Mouse (Mus musculus) limb, embryonic 15.5 days (tissue): ENCODE data around the gene Jmjd1c. TPM values are rescaled to one million over a fixed set of nuclear protein-coding genes. Genes with fewer than 3 reads are reported as not detected.

Experiments used
- ATAC-seq: fragments of 200-750 bp; cut with Nextera tagmentation; 2 replicates; pipeline ENCODE4 v1.8.0; 2017; ENCODE audit warnings: low read depth, moderate TSS enrichment; ENCODE audit not compliant: insufficient number of reproducible peaks, low FRiP score, low TSS enrichment
- H3K27ac ChIP-seq: fragments of 300-500 bp; sonication (generic); 2 replicates; pipeline ENCODE4 v1.5.1; 2015; ENCODE audit warnings: moderate library complexity, mild to moderate bottlenecking, inconsistent platforms
- H3K27me3 ChIP-seq: fragments of 300-500 bp; sonication (generic); 2 replicates; pipeline ENCODE4 v1.6.1; 2015; ENCODE audit warnings: inconsistent platforms
- H3K36me3 ChIP-seq: fragments of 300-500 bp; sonication (generic); 2 replicates; pipeline ENCODE4 v1.6.1; 2015; ENCODE audit warnings: inconsistent platforms
- H3K4me1 ChIP-seq: fragments of 300-500 bp; sonication (generic); 2 replicates; pipeline ENCODE4 v1.6.1; 2015; ENCODE audit warnings: inconsistent platforms
- H3K4me2 ChIP-seq: fragments of 300-500 bp; sonication (generic); 2 replicates; pipeline ENCODE4 v1.6.1; 2015; ENCODE audit warnings: mild to moderate bottlenecking, inconsistent platforms
- H3K4me3 ChIP-seq: fragments of 300-500 bp; sonication (generic); 2 replicates; pipeline ENCODE4 v1.5.1; 2015; ENCODE audit warnings: mild to moderate bottlenecking, inconsistent platforms
- H3K9ac ChIP-seq: fragments of 300-500 bp; sonication (generic); 2 replicates; pipeline ENCODE4 v1.6.1; 2015; ENCODE audit warnings: inconsistent platforms
- H3K9me3 ChIP-seq: fragments of 300-500 bp; sonication (generic); 2 replicates; pipeline ENCODE4 v1.6.1; 2016; ENCODE audit warnings: inconsistent platforms
- WGBS: fragments of 180-500 bp; shearing (Covaris S2); methylation state at CpG from one replicate; pipeline ENCODE4 v1.1.7; 2015; 5-methylcytosine and 5-hydroxymethylcytosine counted together
- polyA plus RNA-seq: library from polyadenylated mRNA; unstranded; fragments of >200 nt; fragmentation: Nextera tagmentation; extraction: Ambion mirVana; gene quantifications from 2 replicates; pipeline ENCODE4 v1.2.1, GENCODE M21; 2015

Gene Jmjd1c
- polyA plus RNA-seq, 1 experiment from 2014 or later = 46.5 TPM

DNA sequence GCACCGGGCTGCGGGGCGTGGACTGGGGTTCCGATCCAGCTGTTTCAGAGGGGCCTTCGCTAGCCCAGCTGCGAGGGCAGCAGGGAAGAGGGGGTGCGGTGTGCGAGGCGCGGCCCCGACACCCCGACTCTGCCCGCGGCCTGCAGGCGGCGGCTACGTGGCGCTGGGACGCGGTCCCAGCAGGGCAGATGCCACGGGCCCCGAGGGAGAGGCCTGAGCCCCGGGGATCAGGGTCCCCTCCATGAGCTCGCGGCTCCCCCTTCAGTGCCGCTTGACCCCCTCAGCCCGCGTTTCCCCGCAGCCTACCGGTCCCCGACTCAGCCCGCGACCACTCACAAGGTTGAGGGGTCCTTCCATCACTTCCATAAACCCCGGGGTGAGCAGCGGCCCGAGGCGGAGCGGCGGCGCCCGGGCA, 188.8 kb downstream of the Jmjd1c start:
- H3K4me2 ChIP-seq = peak overlapping the region; percentile 79
- H3K4me3 ChIP-seq = peak overlapping the region; percentile 98
- H3K27me3 ChIP-seq = no peaks in the 10 kb centered on the region
- peaks cover 22% of the 10 kb centered on the region for H3K4me1 ChIP-seq
- 0% methylated on average over 21 of the region's 41 CpGs for WGBS
- H3K9ac ChIP-seq = peak overlapping the region; percentile 86
- H3K9me3 ChIP-seq = no peaks in the 10 kb centered on the region
- ATAC-seq = no peak; the same call in 1 of the 2 replicates
- H3K27ac ChIP-seq = peak overlapping the region; percentile 78
- H3K36me3 ChIP-seq = no peaks in the 10 kb centered on the region

DNA sequence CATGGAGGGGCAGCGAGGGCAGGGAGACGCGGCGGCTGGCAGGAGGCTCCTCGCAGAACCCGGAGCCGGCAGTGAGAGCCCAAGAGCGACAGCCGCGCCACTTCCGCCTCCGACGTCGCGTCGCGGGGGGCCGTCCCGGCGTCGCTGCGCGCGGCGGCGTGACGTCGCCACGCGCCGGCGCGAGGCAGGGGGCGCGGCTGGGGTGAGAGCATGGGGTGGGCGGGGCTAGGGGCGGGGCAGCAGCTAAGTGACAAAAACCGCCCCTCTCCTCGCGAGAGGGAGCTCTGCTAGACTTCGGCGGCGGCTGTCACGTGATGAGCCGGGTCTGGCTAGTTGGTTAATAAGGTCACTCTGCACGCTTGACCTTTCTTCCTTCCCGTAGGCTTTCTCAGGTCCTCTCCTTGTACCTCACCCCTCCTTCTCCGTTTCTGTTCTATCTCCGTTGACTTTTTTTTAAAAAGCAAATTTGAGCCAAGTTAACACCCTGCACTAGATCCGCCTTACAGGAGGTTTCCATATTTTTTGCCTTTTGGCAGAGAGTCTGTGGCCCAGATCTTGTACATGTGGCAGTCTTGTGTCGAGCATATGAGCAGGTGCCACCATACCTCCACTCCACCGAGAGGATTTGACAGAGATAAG, 189.4 kb downstream of the Jmjd1c start, which contains the start of gene Nrbf2:
Gene Nrbf2 (minus strand): TSS at position 130 of the 639 bp plus-strand sequence.
- H3K27me3 ChIP-seq = no peaks in the 10 kb centered on the region
- peak within 1 kb of the TSS; percentile 81 for H3K27ac ChIP-seq
- H3K9ac ChIP-seq = peak within 1 kb of the TSS; percentile 86
- peaks cover 22% of the 10 kb centered on the region for H3K4me1 ChIP-seq
- no peaks in the 10 kb centered on the region for H3K9me3 ChIP-seq
- WGBS = 2% methylated on average over 48 of the region's 52 CpGs
- no peaks in the 10 kb centered on the region for H3K36me3 ChIP-seq
- peak within 1 kb of the TSS; percentile 79 for H3K4me2 ChIP-seq
- peak; percentile 79 for ATAC-seq
- H3K4me3 ChIP-seq = peak within 1 kb of the TSS; percentile 98

DNA sequence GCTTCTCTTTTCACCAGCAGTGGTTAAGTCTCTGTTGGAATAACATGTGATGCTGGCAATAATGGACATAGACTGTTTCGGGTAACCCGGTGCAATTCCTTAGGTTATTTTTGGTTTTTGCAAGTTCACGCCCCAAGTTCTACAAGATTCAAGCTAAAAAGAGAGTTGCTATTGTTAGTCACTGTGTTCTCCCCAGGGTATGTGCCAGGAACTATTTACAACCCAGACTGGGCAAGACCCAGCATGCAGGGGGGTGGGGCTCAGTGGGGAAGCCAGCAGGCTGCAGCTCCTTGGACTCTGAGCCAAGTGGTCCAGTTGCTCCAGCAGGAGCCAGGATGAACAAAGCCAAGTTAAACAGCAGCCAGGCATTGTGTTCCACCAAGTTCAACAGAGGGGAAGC, 192.0 kb downstream of the Jmjd1c start:
- 49% methylated on average over 3 of the region's 3 CpGs for WGBS
- Histone ChIP-seq H3K4me1 (peaks cover 15% of the 10 kb centered on the region), H3K27ac (peak overlapping the region; percentile 51; the same call in 1 of the 2 replicates), H3K27me3 (no peaks in the 10 kb centered on the region), H3K4me2 (no peak overlapping the region), H3K36me3 (no peaks in the 10 kb centered on the region), H3K9me3 (no peaks in the 10 kb centered on the region), H3K4me3 (no peak overlapping the region), H3K9ac (no peak overlapping the region)
- ATAC-seq = peak; percentile 68; the same call in 1 of the 2 replicates

DNA sequence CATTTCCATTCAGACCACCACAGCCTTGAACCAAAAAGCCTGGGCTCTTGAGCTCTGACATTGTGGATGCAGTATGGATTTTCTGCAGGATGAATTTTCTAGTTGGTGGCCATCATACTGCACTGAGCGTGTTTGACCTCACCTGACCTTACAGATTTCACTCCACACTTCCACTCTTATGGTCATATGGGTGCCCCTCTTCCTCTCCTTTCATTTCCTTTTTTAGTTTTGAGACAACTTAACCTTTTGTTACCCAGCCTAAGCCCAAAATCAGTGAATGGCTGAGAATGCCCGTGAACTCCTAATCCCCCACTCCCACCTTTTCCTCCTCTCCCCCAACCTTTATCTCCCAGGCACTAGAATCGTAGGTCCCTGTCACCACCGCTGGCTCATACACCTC, 194.7 kb downstream of the Jmjd1c start:
- Histone ChIP-seq H3K9ac (no peak overlapping the region), H3K36me3 (no peaks in the 10 kb centered on the region), H3K27ac (no peak overlapping the region), H3K27me3 (no peaks in the 10 kb centered on the region), H3K4me2 (no peak overlapping the region), H3K4me1 (peaks cover under 1% of the 10 kb centered on the region; the same call in 1 of the 2 replicates), H3K9me3 (no peaks in the 10 kb centered on the region), H3K4me3 (no peak overlapping the region)
- ATAC-seq = no peak
- 60% methylated on average over 4 of the region's 4 CpGs for WGBS

DNA sequence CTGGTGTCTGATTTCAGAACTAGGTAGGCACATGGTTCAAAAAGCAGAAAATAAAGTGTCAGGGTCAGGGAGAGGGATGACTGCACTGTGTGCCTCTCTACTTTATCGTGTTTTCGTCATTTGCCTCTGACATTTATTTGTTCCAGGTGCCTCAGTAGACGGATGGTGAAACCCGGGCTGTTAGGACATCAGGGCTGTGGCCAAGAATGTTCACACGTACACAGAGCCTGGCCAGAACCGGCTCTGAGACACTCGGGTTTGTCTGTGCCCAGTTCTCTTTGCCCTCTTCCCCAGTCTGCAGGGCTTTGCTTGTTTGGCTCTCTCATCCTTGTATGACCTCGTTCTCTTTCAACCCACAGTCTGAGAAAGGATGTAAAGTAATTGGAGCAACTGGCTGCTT, 195.2 kb downstream of the Jmjd1c start:
- Histone ChIP-seq H3K9me3 (no peaks in the 10 kb centered on the region), H3K36me3 (no peaks in the 10 kb centered on the region), H3K4me2 (no peak overlapping the region), H3K9ac (no peak overlapping the region), H3K27me3 (no peaks in the 10 kb centered on the region), H3K4me3 (no peak overlapping the region), H3K4me1 (no peaks in the 10 kb centered on the region; the same call in 1 of the 2 replicates), H3K27ac (no peak overlapping the region)
- 41% methylated on average over 8 of the region's 8 CpGs for WGBS
- ATAC-seq = no peak

DNA sequence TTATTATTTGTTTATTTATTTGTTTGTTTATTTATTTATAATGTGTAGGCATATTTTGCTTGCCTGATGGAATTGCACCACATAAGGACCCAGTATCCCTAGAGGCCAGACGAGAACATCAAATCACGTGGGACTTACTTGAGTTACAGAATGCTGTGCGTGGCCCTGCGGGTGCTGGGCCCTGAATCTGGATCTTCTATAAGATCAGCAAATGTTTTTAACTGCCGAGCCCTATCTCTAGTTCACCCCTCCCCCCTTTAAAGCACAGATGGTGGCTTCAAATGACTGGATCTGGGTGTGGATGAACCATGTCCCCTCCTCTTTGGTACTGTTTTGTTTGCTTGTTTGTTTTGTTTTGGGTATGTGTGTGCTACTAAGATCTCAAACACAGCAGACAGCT, 199.4 kb downstream of the Jmjd1c start:
- Histone ChIP-seq H3K27ac (no peak overlapping the region), H3K9me3 (no peaks in the 10 kb centered on the region), H3K4me1 (no peaks in the 10 kb centered on the region), H3K36me3 (no peaks in the 10 kb centered on the region), H3K4me3 (no peak overlapping the region), H3K4me2 (no peak overlapping the region), H3K9ac (no peak overlapping the region), H3K27me3 (no peaks in the 10 kb centered on the region)
- ATAC-seq = no peak
- 64% methylated on average over 5 of the region's 5 CpGs for WGBS

DNA sequence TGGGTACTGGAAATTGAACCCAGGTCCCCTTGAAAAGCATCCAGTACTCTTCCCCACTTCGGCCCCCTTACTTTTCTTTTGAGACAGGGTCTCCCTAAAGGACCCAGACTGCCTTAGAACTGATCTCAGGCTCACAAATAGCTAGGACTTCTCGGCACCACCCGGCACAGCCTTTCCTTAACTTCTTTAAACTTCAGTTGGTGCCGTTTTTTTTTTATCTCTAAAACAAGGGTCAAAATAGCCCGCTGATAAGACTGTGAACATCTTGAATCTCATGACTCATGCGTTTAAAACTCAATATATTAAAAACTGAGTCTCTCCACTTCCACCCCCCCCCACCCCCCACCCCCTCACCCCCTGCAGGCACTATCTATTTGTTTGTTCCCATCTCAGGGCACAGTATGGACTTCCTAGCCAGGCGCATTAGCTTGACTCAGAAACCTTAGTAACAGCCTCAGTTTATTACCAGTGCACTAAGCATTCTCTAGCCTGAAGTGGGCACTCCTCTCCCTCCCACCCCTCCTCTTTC, 200.1 kb downstream of the Jmjd1c start:
- H3K36me3 ChIP-seq = no peaks in the 10 kb centered on the region
- WGBS = 71% methylated on average over 7 of the region's 7 CpGs
- H3K27me3 ChIP-seq = no peaks in the 10 kb centered on the region
- no peak overlapping the region for H3K27ac ChIP-seq
- H3K4me1 ChIP-seq = no peaks in the 10 kb centered on the region
- no peak overlapping the region for H3K4me3 ChIP-seq
- H3K9ac ChIP-seq = no peak overlapping the region
- no peak overlapping the region for H3K4me2 ChIP-seq
- H3K9me3 ChIP-seq = no peaks in the 10 kb centered on the region
- no peak for ATAC-seq

DNA sequence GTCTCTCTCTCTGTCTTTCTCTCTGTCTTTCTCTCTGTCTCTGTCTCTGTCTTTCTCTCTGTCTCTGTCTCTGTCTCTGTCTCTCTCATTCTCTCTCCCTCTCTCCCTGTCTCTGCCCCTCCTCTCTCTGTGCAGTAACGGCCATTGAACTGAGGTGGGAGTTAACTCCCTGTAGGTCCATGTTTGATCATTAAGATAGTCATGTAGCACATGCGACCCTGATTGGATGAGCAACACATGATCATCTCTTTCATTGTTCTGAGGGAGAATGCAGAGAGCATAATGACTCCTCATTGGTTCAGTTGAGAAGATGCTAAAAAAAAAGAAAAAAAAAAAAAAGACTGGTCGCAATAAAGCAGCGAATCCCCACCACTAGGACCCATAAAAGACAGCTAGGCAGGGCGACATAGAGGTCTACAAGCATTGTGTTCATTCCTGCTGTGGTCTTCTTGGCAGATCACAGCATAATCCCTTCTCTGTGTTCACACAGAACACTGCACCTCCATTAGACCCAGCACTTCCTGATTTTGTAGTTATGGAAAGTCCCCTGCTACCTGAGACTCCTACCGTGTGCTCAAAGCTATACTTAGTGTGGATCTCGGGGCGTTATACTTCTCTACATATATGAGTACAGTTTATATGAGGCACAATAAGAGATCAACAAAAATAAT, 200.7 kb downstream of the Jmjd1c start:
- H3K36me3 ChIP-seq = no peaks in the 10 kb centered on the region
- ATAC-seq = no peak
- no peak overlapping the region for H3K4me3 ChIP-seq
- H3K4me2 ChIP-seq = no peak overlapping the region
- H3K4me1 ChIP-seq = no peaks in the 10 kb centered on the region
- no peak overlapping the region for H3K27ac ChIP-seq
- WGBS = 72% methylated on average over 8 of the region's 8 CpGs
- H3K9ac ChIP-seq = no peak overlapping the region
- no peaks in the 10 kb centered on the region for H3K27me3 ChIP-seq
- H3K9me3 ChIP-seq = no peaks in the 10 kb centered on the region

DNA sequence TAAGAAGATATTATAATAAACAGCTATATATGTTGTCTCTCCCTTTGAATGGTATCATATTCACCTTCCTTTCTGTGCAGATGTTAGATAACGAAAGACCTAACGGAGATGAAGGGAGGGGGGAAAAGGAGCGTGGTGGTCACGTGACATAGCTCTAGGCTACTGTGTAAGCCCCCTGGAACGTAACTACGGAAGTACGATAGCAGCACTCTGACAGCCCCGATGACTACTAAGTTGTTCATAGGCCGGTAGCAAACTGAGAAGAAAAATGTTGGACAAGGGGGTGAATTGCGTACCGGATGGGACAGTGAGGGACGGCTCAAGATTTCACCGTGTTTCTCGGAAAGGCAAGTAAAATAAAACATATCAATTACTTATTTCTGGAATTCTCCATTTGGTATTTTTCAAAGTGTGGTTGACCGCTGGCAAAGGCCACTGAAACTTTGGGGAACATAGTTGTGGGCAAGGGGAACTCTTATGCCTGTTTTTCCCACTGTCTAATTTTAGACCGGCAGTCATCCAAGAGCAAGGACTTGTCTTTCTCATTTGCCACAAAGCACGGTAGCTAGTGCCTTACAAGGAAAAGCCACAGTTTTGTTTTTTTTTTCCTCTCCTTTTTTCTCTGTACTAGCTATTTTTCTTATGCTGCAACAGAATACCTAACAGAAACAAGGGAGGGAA, 201.4 kb downstream of the Jmjd1c start:
- no peak overlapping the region for H3K27ac ChIP-seq
- no peak overlapping the region for H3K4me2 ChIP-seq
- no peaks in the 10 kb centered on the region for H3K9me3 ChIP-seq
- WGBS = 77% methylated on average over 17 of the region's 17 CpGs
- no peak overlapping the region for H3K4me3 ChIP-seq
- H3K9ac ChIP-seq = no peak overlapping the region
- no peak for ATAC-seq
- no peaks in the 10 kb centered on the region for H3K4me1 ChIP-seq
- no peaks in the 10 kb centered on the region for H3K36me3 ChIP-seq
- H3K27me3 ChIP-seq = no peaks in the 10 kb centered on the region

DNA sequence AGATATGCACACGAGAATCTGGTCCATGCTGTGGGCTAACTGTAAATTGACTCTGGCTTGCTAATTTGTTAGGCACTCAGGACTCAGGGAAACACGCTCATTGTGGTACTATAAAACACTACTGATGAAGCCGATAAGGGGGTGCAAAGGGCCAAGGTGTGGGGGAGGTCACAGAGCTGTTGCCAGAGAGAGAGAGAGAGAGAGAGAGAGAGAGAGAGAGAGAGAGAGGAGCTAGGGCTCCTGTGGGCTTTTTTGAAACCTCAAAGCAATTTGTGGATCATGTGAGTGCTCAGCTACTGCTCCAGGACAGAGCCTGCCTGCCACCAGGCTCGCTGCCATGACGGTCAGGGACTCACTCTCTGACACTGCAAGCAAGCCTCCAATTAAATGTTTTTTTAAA, 202.9 kb downstream of the Jmjd1c start:
- no peaks in the 10 kb centered on the region for H3K36me3 ChIP-seq
- no peak overlapping the region for H3K4me2 ChIP-seq
- no peak for ATAC-seq
- no peaks in the 10 kb centered on the region for H3K27me3 ChIP-seq
- no peak overlapping the region for H3K27ac ChIP-seq
- WGBS = 19% methylated on average over 5 of the region's 5 CpGs
- H3K9ac ChIP-seq = no peak overlapping the region
- no peaks in the 10 kb centered on the region for H3K4me1 ChIP-seq
- no peaks in the 10 kb centered on the region for H3K9me3 ChIP-seq
- H3K4me3 ChIP-seq = no peak overlapping the region

DNA sequence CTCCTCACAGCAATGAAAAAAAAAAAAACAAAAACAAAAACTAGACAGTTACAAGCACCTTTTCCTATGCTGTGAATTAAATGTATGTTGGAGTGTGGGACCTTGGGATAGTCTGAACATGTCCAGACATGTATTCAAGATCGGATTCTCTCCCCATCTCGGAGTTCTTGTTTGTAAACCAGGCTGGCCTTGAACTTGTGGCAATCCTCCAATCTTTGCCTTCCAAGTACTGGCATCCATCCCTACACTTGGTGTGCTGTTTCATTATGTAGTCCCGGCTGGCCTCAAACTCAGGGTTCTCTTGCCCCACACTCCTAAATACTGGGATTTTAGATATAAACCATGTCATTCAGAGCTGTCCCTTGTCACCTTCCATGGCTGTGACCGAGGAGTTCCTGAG, 203.4 kb downstream of the Jmjd1c start:
- H3K36me3 ChIP-seq = no peaks in the 10 kb centered on the region
- ATAC-seq = no peak
- WGBS = 65% methylated on average over 4 of the region's 4 CpGs

DNA sequence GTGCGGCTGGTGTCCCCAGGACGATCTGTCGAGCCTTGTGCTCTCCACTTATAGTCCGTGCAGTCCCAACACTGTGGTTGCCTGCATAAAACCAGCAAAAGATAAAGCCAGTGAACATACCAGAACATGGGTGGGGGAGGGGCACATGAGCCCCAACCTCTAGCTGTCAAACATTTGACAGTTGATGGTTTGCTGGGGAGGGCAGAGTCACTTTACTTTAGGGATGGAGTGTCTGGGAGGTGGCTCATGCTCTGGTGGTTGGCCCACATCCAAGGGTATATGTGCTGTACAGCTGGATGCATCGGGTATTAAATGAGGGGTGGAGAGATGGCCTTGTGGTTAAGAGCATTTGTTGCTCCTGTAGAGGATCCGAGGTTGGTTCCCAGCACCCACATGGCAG, 205.1 kb downstream of the Jmjd1c start:
- no peak overlapping the region for H3K27ac ChIP-seq
- H3K36me3 ChIP-seq = no peaks in the 10 kb centered on the region
- H3K4me3 ChIP-seq = no peak overlapping the region
- WGBS = 89% methylated on average over 6 of the region's 6 CpGs
- H3K4me1 ChIP-seq = no peaks in the 10 kb centered on the region
- H3K27me3 ChIP-seq = no peaks in the 10 kb centered on the region
- H3K4me2 ChIP-seq = no peak overlapping the region
- no peak overlapping the region for H3K9ac ChIP-seq
- no peak for ATAC-seq
- H3K9me3 ChIP-seq = no peaks in the 10 kb centered on the region

More for the DNA sequence above, 203.4 kb downstream of the Jmjd1c start:
- H3K4me3 ChIP-seq = no peak overlapping the region
- no peaks in the 10 kb centered on the region for H3K27me3 ChIP-seq
- no peak overlapping the region for H3K27ac ChIP-seq
- H3K9me3 ChIP-seq = no peaks in the 10 kb centered on the region
- H3K4me2 ChIP-seq = no peak overlapping the region
- no peak overlapping the region for H3K9ac ChIP-seq
- no peaks in the 10 kb centered on the region for H3K4me1 ChIP-seq
